Mouse (Mus musculus) spleen, postnatal 14 days (tissue): ENCODE data around the gene Slc25a24.

Experiments used
- DNase-seq, 2 experiments: peaks; one replicate each; pipeline ENCODE4 v3.0.0; 2021 to 2022; ENCODE audit warnings: low spot score in 2 of 2

The Slc25a24 gene

GRCm38 (mm10) chr3:109122641-109123530 is at the start of gene Slc25a24:
Slc25a24 (plus strand) TSS chr3:109123149.
- DNase-seq = peak in 1 of 2 experiments; percentile 27

DNA sequence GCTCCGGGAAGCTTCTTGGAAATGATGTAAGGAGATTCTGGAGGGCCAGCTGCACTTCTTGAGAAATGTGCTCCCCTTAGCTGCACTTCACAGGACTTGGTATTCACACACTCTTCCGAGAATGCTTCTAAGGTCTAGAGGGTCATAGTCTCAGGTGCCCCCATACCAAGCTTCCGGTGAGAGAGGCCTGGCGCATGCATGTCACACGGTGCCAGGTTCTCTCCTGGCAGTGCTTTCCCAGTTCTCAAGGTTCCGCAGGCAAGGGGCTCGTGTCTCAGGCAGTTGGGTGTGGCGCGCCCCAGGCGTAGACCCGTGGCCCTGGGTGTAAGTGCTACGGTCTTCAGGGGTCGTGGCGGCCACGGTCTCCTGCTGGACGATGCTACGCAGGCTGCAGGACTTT is 42.8 kb upstream of the Slc25a24 start, which contains the start of gene Slc25a54:
Gene Slc25a54 (plus strand): TSS at position 301 of the 400 bp plus-strand sequence.
- DNase-seq = no peak

GRCm38 (mm10) chr3:109084418-109084817 is 38.5 kb upstream of the Slc25a24 start:
- DNase-seq = no peak

DNA sequence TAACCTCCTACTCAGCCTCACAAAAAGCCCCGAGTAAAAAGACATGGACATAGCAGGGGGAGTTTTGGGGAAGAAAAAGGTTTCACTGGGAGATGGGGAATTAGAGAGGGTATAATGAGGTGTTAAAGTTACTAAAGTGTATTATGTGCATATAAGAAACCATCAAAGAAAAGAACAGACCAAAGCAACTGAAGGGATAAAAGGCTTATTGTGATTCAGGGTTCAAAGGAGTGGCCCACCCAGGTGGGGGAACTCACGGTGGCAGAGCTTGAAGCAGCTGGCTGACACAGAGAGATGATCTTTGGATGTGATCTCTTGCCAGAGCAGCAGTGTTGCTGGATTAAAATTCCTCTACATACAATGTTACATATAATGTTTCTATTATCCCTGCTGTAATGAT is 34.5 kb upstream of the Slc25a24 start:
- DNase-seq = no peak

- no peak for DNase-seq
Observed at GRCm38 (mm10) chr3:109104702-109105101, 18.2 kb upstream of the Slc25a24 start.

DNA sequence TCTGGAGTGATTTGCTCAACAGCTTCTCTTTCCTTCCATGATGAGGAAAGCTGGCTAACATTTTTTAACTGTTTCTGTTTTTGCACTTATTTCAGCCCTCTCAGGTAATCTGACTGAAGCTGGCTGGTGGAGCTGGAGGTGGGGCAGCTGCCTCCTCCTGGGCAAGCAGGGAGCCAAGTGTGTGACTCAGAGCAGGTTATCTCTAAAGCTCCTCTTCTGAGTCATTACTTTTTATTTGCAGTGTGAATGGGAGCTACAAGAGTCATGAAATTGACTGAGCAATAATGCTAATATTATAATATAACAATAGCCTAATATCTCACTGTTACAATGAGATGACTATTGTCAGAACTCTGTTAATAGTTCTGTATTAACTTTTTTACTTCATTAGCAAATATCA is 5.8 kb upstream of the Slc25a24 start:
- no peak for DNase-seq

- DNase-seq = no peak
Observed at GRCm38 (mm10) chr3:109119562-109119961, 3.4 kb upstream of the Slc25a24 start.

- no peak for DNase-seq
Observed at GRCm38 (mm10) chr3:109119973-109120372, 3.0 kb upstream of the Slc25a24 start.

DNA sequence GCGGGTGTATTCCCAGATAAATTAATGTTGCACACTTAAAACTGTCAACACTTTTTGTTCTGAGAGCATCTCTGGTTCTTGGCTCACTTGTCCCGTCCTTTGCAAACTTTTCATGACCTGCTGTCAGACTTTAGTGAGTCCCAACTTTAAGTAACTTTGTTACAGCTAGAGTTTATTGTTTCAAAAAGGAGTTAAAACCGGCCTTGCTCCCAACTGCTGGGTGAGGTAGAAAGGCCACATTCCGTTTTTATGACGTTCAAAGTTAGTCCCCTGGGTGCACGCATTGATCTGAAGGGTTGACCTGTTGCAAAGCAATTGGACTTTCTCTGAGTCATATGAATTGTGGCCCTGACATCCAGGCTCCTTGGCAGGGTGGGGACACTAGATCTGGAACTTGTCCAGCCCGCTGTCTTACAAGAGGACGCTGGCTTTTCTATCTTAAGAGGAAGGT is 607 bp downstream of the Slc25a24 start:
- DNase-seq = peak in 1 of 2 experiments; percentile 16

DNA sequence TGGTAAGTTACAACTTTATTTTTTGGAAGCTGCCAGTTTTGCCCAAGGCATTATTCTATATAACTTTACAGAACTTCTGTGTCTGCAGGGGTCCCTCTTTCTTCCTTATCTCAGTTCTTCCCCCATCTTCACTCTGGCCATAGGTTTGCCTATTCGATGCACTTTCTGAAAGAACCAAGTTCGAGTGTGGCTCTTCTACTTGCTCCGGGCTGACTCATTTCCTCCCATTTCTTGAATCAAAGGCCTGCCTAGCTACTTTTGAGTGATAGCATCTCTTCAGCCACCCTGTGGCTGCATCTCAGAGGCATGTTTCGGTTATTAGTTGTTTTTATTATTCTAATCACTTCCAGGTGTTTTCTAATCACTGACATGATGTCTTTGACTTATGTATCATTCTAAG is 1.1 kb downstream of the Slc25a24 start:
- no peak for DNase-seq

DNA sequence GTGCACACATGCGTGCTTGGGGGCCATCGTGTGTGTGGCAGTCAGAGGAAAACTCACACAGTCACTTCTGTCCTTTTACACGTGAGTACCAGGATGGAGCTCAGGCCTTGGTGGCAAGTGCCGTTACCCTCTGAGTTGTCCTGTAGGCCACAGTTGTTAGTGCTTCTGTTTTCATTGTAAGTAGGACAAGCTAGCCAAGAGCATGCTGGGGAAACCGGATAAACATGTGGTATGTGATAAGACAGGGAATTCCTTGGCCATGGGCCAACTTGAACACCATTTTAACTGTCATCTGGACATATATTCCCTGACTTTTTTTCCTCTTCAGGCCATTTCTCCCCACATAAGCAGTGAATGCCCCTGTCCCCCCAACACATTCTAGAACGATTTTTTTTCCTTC is 2.6 kb downstream of the Slc25a24 start:
- peak in 1 of 2 experiments; percentile 7 for DNase-seq

- no peak for DNase-seq
Observed at GRCm38 (mm10) chr3:109129768-109130167, 6.8 kb downstream of the Slc25a24 start.

GRCm38 (mm10) chr3:109132966-109133365 is 10.0 kb downstream of the Slc25a24 start:
- DNase-seq = no peak

DNA sequence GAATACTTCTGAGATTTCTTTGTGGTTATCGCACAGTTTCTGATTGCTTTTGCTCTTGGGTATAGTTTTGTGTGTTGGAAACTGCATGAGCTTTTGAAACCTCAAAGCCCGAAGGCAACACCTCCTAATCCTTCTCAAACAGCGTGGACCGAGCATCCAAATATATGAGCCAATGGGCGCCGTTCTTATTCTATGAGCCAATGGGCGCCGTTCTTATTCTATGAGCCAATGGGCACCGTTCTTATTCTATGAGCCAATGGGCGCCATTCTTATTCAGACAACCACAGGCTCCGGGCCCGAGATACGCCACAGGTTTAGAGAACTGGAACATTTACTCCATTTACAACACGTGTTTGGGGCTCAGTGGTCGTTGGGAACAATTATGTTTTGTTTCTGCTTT is 11.1 kb downstream of the Slc25a24 start:
- no peak for DNase-seq

- no peak for DNase-seq
Observed at GRCm38 (mm10) chr3:109135352-109135751, 12.4 kb downstream of the Slc25a24 start.

GRCm38 (mm10) chr3:109152561-109152960 is 29.6 kb downstream of the Slc25a24 start:
- DNase-seq = no peak

DNA sequence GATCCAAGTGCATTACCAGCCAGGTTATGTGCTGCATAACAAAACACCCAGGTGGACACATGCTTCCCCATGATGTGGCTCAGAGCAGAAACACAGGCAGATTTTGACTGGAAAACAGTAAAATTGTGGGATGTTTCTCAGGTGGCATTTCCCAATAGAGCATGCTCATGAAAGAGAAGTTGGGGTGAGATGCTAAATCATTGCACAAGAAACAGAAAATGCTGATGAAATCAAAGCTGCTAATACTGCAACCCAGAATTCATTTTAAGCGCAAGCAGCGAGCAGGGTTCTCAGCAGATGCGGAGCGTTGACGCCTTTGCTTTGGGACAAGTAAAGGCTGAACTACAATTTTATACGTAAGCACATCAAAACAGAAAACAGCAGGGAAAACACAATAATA is 30.5 kb downstream of the Slc25a24 start:
- no peak for DNase-seq

GRCm38 (mm10) chr3:109155926-109156669 is 33.1 kb downstream of the Slc25a24 start:
- DNase-seq = no peak

- no peak for DNase-seq
Observed at GRCm38 (mm10) chr3:109157481-109157880, 34.5 kb downstream of the Slc25a24 start.

DNA sequence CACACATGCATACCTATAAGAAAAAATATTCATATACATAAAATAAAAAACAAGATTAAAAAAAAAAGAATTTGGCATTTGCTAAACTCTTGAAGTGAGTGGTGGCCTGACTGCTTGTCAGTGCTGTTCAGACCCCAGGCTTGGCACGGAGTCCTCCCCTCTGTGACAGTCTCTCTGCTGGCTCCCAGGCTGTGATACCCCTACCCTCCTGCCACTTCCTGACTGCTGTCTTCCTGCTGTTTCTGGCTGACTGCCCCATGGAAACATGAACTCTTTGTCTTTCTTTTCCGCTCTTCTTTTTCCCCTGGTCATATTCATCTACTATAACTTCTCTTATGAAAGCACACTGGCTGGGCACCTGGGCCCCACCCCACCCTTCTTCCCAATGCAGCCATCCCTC is 41.1 kb downstream of the Slc25a24 start:
- DNase-seq = no peak

GRCm38 (mm10) chr3:109164644-109165043 is 41.7 kb downstream of the Slc25a24 start:
- no peak for DNase-seq

DNA sequence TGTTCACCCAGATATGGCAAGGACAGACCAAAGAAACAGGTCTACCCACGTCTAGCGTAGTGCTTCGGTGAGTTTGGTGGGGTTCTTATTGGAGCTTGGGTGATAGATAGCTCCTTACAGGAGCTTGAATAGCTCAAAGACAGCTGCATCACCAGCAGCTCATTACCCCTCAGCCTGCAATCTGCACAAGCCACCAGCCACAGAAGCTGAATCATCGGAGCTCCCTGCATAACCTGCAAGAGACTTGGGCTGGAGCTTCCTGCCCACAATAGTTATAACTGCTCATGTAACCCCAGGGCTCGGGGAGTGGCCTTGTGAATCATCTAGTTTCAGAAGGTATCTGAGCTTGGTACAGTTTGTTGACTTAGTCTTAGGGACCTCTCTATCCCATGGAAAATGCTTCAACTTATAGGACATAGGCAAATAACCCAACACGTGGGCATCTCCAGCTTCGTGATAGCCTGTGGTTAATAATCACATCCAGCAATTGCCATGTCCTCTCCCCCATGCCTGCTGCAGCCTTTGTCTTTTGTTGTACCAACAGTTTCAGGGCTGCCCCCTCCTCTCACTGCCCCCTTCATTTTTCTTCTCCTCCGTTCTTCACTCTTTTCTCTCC is 42.4 kb downstream of the Slc25a24 start:
- no peak for DNase-seq
